In the genomic region with DNA sequence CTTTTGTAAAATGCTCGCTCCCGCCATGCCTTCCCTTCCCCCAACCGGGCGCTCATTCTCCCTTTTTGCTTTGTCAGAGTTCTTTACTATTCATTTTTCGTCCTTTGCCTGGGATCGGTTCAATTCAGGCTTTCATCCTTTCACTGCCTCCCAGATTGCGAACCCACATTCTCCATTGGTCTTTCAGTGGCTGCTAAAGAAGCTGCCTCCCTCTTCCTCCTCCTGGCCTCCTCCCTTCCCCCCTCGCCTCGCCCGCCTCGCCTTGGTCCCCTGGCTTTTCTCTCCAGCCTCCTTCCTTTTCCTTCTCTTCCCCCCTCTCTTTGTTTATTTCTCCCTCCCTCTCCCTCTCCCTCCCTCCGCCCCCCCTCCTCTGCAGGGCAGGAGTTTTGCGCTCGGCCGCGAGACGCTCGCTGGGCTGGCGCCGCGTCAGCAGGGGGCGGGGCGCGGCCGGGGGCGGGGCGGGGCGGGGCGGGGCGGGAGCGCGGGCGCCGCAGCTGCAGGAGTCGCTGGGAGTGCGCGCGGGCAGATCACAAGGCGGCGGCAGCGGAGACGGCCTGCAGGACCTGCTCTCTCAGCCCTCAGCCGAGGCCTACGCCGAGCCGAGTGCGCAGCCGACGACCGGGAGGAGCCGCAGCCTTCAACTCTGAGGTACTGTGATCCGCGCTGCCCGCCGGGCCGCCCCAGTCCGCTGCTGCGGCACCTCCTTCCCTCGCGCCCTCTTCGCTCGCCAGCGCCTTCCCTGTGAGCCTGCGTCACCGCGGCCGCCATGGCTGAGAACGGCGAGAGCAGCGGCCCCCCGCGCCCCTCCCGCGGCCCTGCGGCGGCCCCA, we compare ENCODE assay signal across 8 mouse cellular contexts. TPM values are rescaled to one million over a fixed set of nuclear protein-coding genes. Genes with fewer than 3 reads are reported as not detected.
DNase-seq lines count a peak whose midpoint lies in the region; ATAC-seq lines count a peak whose summit lies in the region.

TSS of gene Ubqln2 (plus strand) at position 540 of the 829 bp plus-strand sequence.

- peaks cover 7% of the 10 kb centered on the region; the same call in 1 of the 2 replicates for H3K9me3 ChIP-seq in forebrain, embryonic 10.5 days
- H3K9me3 ChIP-seq in heart, embryonic 14.5 days (ENCODE audit: control insufficient read depth, low read length) = no peaks in the 10 kb centered on the region
- H3K9me3 ChIP-seq in liver, embryonic 12.5 days (replicated peaks) = no peaks in the 10 kb centered on the region

- WGBS in forebrain, embryonic 10.5 days = 23% methylated on average over 66 of the region's 76 CpGs
- 16% methylated on average over 58 of the region's 76 CpGs for WGBS in heart, embryonic 14.5 days
- WGBS in liver, embryonic 12.5 days (ENCODE audit: insufficient replicate concordance) = 22% methylated on average over 45 of the region's 76 CpGs

- ATAC-seq in CD4-positive, CD25-positive, alpha-beta regulatory T cell, adult 4 months = peak; percentile 79
- ATAC-seq in heart, embryonic 14.5 days (ENCODE audit: insufficient number of reproducible peaks, insufficient read depth, low FRiP score, low read depth) = peak; percentile 95
- peak; percentile 95 for ATAC-seq in liver, embryonic 12.5 days

- peaks cover 16% of the 10 kb centered on the region for H3K4me1 ChIP-seq in forebrain, embryonic 10.5 days
- peaks cover 3 to 8% of the 10 kb centered on the region in 2 experiments; a peak in 3 of 4 replicates for H3K4me1 ChIP-seq in heart, embryonic 14.5 days (ENCODE audit: control insufficient read depth in 2 of 2, insufficient read depth in 2 of 2, low read length in 2 of 2)
- H3K4me1 ChIP-seq in liver, embryonic 12.5 days = peaks cover 12% of the 10 kb centered on the region

- peak within 1 kb of the TSS; percentile 96 for H3K27ac ChIP-seq in forebrain, embryonic 10.5 days
- peak within 1 kb of the TSS; percentile 94 to 97 for H3K27ac ChIP-seq in heart, embryonic 14.5 days (replicated peaks in 1 of 2; ENCODE audit: control insufficient read depth in 1 of 2, insufficient read depth in 1 of 2, low read depth in 2 of 2, low read length in 2 of 2)
- H3K27ac ChIP-seq in liver, embryonic 12.5 days = peak within 1 kb of the TSS; percentile 88

- peaks cover 12% of the 10 kb centered on the region for H3K36me3 ChIP-seq in forebrain, embryonic 10.5 days (replicated peaks)
- H3K36me3 ChIP-seq in heart, embryonic 14.5 days (ENCODE audit: control insufficient read depth, insufficient read depth, low read length) = no peaks in the 10 kb centered on the region
- no peaks in the 10 kb centered on the region for H3K36me3 ChIP-seq in liver, embryonic 12.5 days
- H3K36me3 ChIP-seq in splenic B cell, adult 2 months (ENCODE audit: control insufficient read depth, insufficient read depth, low read length, poor library complexity, severe bottlenecking) = no peaks in the 10 kb centered on the region

- peak within 1 kb of the TSS; percentile 72 for H3K4me3 ChIP-seq in forebrain, embryonic 10.5 days
- H3K4me3 ChIP-seq in heart, embryonic 14.5 days (ENCODE audit: control insufficient read depth in 1 of 2, insufficient read depth in 1 of 2, low read depth in 1 of 2, low read length in 2 of 2) = peak within 1 kb of the TSS; percentile 59 to 96
- H3K4me3 ChIP-seq in liver, embryonic 12.5 days = peak within 1 kb of the TSS; percentile 68

- peak within 1 kb of the TSS; percentile 72 for H3K4me2 ChIP-seq in heart, embryonic 14.5 days (ENCODE audit: low read length)
- H3K4me2 ChIP-seq in liver, embryonic 12.5 days = peak within 1 kb of the TSS; percentile 83

- no peaks in the 10 kb centered on the region for H3K27me3 ChIP-seq in forebrain, embryonic 10.5 days (ENCODE audit: poor library complexity, severe bottlenecking)
- H3K27me3 ChIP-seq in heart, embryonic 14.5 days (ENCODE audit: control insufficient read depth, insufficient read depth, low read length) = no peaks in the 10 kb centered on the region
- H3K27me3 ChIP-seq in liver, embryonic 12.5 days (replicated peaks) = no peaks in the 10 kb centered on the region
- no peaks in the 10 kb centered on the region for H3K27me3 ChIP-seq in splenic B cell, adult 2 months (ENCODE audit: control insufficient read depth, insufficient read depth, low read length, poor library complexity, severe bottlenecking)

- peak; percentile 38 for DNase-seq in c-Kit-negative CD71-positive TER-119-positive erythroid progenitor cells, embryonic 14.5 days (ENCODE audit: low read depth, low spot score)
- DNase-seq in forebrain, embryonic 10.5 days (ENCODE audit: extremely low spot score, low spot score) = peak; percentile 85
- DNase-seq in kidney, postnatal 14 days = peak; percentile 86
- DNase-seq in naive thymus-derived CD4-positive, alpha-beta T cell, adult 2 months (ENCODE audit: low read depth) = peak; percentile 77
- peak; percentile 76 for DNase-seq in splenic B cell, adult 2 months (ENCODE audit: low read depth, low spot score)

- peak within 1 kb of the TSS; percentile 86 for H3K9ac ChIP-seq in heart, embryonic 14.5 days (ENCODE audit: low read length)
- H3K9ac ChIP-seq in liver, embryonic 12.5 days = peak within 1 kb of the TSS; percentile 78

RNA-seq across cellular contexts. Expression of gene Ubqln2, which starts in this region (rescaled TPM):
- 1 to 10 TPM; 2.2 to 4.7 TPM for polyA plus RNA-seq in CD4-positive, CD25-positive, alpha-beta regulatory T cell, adult 4 months (2017; shearing (Covaris generic))
- polyA plus RNA-seq in forebrain, embryonic 10.5 days (2016; fragmentation: Nextera tagmentation; extraction: Ambion mirVana) = 35.5 and 36.3 TPM in 2 replicates
- 17.2 and 17.4 TPM in 2 replicates for polyA plus RNA-seq in heart, embryonic 14.5 days (2014; fragmentation: Nextera tagmentation; extraction: Ambion mirVana)
- polyA plus RNA-seq in liver, embryonic 12.5 days (2016; fragmentation: Nextera tagmentation; extraction: Ambion mirVana) = 7.6 and 7.9 TPM in 2 replicates

Comparison
In these comparisons a context has a peak if more than half of its experiments do, and no peak if none do; other contexts are left out.
1. Peak in every context shown above with its lines: DNase-seq, ATAC-seq, H3K4me3 ChIP-seq and H3K27ac ChIP-seq.